Mouse (Mus musculus): ENCODE data around the gene Ylpm1. TPM values are rescaled to one million over a fixed set of nuclear protein-coding genes. Genes with fewer than 3 reads are reported as not detected.

Gene Ylpm1
- polyA plus RNA-seq, 1 experiment from 2014 or later: 46.1 TPM

Other genes with a start within 250 kb of the Ylpm1 start
- 81.6 and 85.3 TPM in 2 replicates for gene Npc2, start 223.2 kb upstream of the Ylpm1 start, polyA plus RNA-seq (2014; fragmentation: Nextera tagmentation; extraction: Ambion mirVana)
- gene Isca2, start 223.1 kb upstream of the Ylpm1 start, polyA plus RNA-seq (2014; fragmentation: Nextera tagmentation; extraction: Ambion mirVana): 146 and 156 TPM in 2 replicates
- gene Ltbp2, start 119.8 kb upstream of the Ylpm1 start, polyA plus RNA-seq (2014; fragmentation: Nextera tagmentation; extraction: Ambion mirVana): 0.17 and 0.20 TPM in 2 replicates
- gene Fcf1, start 25.4 kb upstream of the Ylpm1 start, polyA plus RNA-seq (2014; fragmentation: Nextera tagmentation; extraction: Ambion mirVana): 152 and 154 TPM in 2 replicates
- 25.3 and 26.8 TPM in 2 replicates for gene Arel1, start 25.4 kb upstream of the Ylpm1 start, polyA plus RNA-seq (2014; fragmentation: Nextera tagmentation; extraction: Ambion mirVana)
- gene Prox2, start 114.4 kb downstream of the Ylpm1 start, polyA plus RNA-seq (2014; fragmentation: Nextera tagmentation; extraction: Ambion mirVana): 2.5 and 4.3 TPM in 2 replicates
- 113 and 115 TPM in 2 replicates for gene Dlst, start 114.5 kb downstream of the Ylpm1 start, polyA plus RNA-seq (2014; fragmentation: Nextera tagmentation; extraction: Ambion mirVana)
- 5.3 and 6.7 TPM in 2 replicates for gene Rps6kl1, start 154.9 kb downstream of the Ylpm1 start, polyA plus RNA-seq (2014; fragmentation: Nextera tagmentation; extraction: Ambion mirVana)
- gene Pgf, start 181.5 kb downstream of the Ylpm1 start, polyA plus RNA-seq (2014; fragmentation: Nextera tagmentation; extraction: Ambion mirVana): 7.1 and 9.0 TPM in 2 replicates
- 104 and 111 TPM in 2 replicates for gene Eif2b2, start 223.2 kb downstream of the Ylpm1 start, polyA plus RNA-seq (2014; fragmentation: Nextera tagmentation; extraction: Ambion mirVana)

Data from neural tube, embryonic 11.5 days (tissue).